Mouse (Mus musculus) retina, postnatal 7 days (tissue): ENCODE measurements around the gene Cpt1a.

Experiments used
- DNase-seq: peaks from one replicate; pipeline ENCODE4 v3.0.0-alpha.2; 2012; ENCODE audit warnings: low read depth, low spot score

The Cpt1a gene

DNA sequence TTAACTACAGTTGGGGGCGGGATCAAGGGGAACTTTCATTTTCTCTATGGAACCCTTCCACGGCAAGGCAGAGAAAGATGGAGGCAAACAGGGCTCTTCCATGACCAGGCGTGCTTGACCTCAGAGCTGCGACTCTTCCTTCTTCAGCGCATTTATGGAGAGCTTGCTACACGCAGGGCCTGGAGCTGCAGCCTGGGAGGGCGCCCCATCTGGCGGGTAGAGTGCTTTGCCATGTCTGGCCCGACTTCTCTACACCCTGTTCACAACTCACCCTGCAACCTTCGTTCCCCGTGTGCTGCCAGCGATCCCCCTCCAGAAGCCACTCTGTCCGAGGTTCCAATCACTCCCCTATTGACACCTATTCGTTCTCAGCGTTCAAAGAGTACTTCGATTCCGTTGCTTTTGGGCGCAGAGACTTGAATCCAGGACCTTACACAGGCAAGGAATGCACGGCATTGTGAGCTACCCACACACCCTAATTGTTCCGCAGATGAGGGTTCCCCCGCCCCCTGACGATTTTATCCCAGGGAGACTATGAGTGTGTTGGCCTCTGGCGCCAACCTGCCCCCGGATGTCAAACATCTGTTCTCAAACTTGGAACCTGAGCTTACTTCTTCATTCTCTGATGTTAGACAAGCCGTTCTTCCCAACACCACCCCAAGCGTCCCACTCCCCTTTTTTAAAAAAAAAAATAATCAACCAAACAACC lies at the start of gene Cpt1a:
TSS of gene Cpt1a (plus strand) at position 74 of the 709 bp plus-strand sequence.
- no peak for DNase-seq

- DNase-seq, result no peak
Observed at GRCm38 (mm10) chr19:3273331-3273730, 48.8 kb upstream of the Cpt1a start.

DNA sequence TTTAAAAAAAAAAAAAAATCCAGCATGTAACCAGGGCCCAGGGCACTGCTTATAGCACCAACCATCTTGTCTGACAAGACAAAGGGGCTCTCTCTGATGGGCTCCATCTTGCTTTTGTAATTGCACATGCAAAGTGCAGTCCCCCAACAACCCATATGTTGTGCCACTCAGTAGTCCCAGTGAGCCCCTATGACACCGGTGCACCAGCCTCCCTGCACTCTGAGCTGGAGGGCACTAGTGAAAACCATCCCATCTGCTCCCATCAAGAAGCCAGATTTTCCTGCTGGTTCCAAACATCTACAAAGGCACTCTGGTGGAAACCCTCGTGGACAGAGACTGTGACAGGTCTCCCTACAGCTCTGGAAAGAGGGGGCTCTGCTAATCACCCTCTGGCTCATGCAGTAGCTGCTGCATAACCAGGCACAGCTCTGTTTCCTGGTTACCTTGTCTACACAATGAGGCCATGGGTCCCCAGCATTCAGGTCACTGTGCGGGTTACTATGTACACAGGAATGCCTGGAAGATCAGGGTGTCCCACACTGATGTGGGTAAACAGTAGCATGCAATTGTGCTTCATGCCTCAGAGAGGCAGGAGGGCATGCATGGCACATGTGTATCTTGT lies 46.3 kb upstream of the Cpt1a start:
- DNase-seq, result no peak

DNA sequence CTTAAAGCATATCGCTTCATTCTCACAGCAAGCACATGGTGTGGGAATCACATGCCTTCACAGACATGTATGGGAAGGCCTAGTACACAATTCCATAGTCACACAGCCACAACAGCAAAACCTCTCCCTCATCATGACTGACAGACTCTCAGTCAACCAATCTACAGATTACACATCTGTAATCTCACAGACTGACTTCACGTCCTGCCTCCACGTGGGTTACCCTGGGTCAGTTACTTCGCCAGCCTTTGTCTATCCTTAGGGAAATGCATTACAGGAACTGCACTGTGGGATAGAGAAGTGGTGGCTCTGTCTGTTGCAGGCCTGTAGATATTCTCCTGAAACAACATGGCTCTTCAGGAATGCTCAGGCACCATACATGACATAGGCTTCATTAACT lies 40.2 kb upstream of the Cpt1a start:
- DNase-seq, result no peak

GRCm38 (mm10) chr19:3282572-3283467 lies 39.3 kb upstream of the Cpt1a start, which contains the start of the genes Mrpl21 and Ighmbp2:
Mrpl21 (plus strand) TSS chr19:3282901.
Ighmbp2 (minus strand) TSS chr19:3283017.
- DNase-seq, result peak; percentile 93

DNA sequence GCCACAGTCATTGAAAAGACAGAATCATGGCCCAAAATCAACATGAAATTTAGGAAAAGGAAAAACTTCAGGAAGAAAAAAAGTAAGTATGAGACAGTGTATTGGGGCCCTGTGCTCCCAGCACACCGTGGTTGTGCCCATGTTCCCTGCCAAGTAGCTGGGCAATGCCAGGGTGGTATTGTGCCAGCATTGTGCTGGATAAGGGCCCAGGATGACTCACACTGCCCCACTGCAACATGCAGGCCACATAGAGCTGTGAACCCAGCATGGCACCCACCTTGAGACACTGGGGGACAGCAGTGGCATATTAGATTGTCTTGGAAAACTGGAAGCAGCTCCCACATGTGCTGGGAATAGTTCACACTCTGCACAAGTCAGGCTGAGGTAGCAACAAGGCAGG lies 33.1 kb upstream of the Cpt1a start:
- DNase-seq, result no peak

GRCm38 (mm10) chr19:3292028-3292427 lies 30.1 kb upstream of the Cpt1a start:
- peak; percentile 27 for DNase-seq

DNA sequence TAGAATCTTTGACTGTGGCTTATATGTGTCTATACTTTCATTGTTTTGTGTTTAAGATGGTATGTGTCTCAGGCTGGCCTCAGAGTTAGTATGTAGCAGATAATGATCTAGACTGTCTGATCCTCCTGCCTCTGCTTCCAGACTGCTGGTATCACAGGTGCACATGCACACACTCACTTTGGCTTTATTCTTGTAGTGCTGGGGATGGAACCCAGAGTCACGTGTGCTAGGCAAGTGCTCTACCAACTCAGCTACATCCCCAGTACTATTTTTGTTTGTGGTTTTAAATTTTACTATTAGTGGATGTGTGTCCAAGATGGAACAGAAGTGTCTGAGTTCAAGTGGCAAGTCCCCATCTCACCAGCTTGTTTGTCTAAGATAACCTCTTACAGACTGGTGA lies 29.1 kb upstream of the Cpt1a start:
- DNase-seq, result no peak

- DNase-seq, result no peak
Observed at GRCm38 (mm10) chr19:3295245-3295644, 26.9 kb upstream of the Cpt1a start.

DNA sequence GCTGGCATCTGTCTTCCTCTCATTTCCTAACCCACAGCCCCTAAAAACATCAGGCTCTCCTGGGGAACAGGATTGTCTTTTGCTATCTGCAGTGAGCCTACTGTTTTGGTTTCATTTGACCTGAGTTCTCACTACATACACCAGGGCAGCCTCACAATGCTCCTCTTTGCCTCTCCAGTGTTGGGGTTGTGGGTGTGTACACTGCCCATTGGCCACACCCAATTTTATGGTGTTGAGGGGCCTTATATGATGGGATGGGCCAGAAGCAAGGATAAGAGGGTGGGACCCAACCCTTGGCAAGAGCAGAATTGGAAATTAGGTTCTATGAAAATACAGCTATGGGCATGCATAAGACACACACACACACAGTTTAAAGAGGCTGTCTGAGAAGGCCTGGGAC lies 25.1 kb upstream of the Cpt1a start:
- no peak for DNase-seq

GRCm38 (mm10) chr19:3297775-3298174 lies 24.4 kb upstream of the Cpt1a start:
- DNase-seq, result no peak

DNA sequence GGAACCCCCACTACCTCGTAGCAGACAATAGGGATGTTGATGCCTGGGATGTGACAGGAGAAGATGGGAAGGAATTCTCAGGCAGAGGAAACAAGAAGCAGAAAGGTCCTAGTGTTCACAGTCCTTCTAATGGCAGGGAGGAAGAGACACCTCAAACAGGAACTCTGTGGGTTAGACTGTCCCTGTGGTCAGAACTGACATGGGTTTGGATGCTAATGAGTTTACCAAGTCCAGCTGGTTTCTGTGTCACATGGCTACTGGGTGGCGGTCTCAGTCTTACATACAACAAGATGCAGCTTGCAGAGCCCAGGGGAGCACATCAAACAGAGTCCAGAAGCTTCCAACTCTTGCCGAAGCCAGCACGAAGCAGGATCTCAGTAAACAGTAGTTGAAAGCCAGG lies 18.1 kb upstream of the Cpt1a start:
- no peak for DNase-seq

DNA sequence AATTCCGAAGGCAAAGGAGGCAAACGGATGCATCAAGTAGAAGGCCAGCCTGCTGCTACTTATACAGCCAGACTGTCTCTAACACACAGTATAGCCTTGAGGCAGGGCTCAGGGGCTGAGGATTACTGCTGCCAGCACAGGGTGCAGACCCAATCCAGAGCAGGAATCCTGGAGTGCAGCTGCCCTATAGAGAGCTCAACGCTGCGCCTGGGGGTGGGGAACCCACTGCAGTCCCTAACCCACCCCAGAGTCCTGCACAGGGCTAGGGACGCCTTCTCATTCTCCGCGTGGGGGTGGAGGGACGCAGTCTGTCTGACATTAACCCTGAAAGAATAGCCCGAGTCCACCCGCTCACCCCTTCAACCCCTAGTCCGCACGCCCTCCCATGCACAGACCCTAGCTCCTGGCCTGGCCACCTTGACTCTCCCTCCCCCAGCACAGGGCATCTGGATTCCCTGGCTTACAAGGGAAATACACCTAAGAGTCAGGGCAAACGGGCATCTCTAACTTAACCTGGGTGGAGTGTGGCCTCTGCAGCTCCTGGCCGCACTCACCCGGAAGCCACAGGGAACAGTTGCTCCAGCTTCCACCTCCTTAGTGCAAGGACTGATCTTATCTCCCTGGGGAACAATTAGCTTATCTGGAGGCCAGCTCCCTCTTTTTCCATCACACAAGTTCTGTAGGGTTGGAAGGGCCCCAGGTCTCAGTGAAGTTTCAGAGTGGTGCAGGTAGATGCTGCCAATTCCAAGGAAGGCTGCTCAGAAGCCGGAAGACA lies 14.8 kb upstream of the Cpt1a start:
- DNase-seq, result no peak

DNA sequence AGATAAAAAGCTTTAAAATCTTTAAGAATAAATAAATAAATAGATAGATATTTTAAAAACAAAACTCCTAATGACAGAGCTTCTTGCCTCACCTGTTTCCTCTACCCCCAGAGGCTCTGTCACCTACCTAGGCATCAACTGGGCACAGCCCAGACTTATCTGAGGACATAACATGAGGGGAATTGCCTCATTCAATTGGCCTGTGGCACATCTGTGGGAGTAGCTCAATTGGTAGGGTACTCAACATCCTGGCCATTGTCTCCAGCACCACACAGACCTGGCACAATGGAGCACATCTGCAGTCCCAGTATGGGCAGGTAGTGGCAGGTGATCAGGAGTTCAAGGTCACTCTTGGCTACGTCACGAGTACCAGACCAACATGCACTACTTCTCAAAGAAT lies 2.8 kb upstream of the Cpt1a start:
- DNase-seq, result no peak

DNA sequence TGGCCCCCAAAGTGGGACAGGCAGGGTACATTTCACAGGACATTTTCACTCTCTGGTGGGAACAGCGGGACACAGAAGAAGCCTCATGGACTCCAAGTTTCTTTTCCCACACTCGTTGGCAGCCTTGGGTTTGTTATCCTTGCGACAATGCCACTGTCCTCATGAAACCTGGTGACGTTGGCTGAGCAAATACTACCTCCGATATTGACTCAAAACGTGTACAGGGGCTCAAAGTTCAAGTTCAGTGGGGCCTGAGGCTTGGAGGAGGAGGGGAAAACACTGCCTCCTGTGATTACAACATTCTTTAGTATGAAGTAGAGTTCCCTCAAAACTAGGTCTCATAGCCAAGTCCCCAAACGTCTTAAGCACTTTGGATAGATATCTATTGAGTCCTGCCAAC lies 2.0 kb upstream of the Cpt1a start:
- no peak for DNase-seq

GRCm38 (mm10) chr19:3320801-3321200 lies 1.3 kb upstream of the Cpt1a start:
- no peak for DNase-seq

- DNase-seq, result no peak
Observed at GRCm38 (mm10) chr19:3321617-3322016, 517 bp upstream of the Cpt1a start.

DNA sequence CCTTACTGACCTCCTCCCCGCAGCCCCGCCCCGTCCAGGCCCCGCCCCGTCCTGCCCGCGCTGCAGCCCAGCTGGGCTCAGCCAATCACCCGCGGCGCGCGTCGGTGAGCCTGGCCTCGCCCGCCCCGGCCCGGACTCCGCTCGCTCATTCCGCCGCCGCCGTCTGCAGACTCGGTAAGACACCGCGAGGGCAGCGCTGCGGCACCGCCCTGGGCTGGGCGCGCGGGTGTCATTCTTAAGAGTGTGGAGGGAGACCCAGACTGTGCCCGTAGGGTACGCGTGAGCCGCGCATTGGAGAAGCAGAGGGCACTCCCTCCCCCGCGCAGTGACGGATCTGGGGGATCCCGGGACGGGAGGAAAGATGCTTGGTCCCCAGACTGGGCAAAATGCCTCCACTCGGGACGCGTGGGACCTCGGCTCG lies 1.1 kb downstream of the Cpt1a start:
- no peak for DNase-seq

GRCm38 (mm10) chr19:3323753-3324270 lies 1.7 kb downstream of the Cpt1a start:
- no peak for DNase-seq

- no peak for DNase-seq
Observed at GRCm38 (mm10) chr19:3324271-3324811, 2.2 kb downstream of the Cpt1a start.
